Mouse (Mus musculus): ENCODE measurements at regions not wholly inside any gene's neighbourhood (a gene's known extent, or its start where the extent isn't known, plus 50 kb on each side); places are given as distances from the start of the nearest gene placed in this dataset.

- H3K4me2 ChIP-seq (replicated peaks; ENCODE audit: low read depth): no peak overlapping the region
- H3K27ac ChIP-seq (replicated peaks): no peak overlapping the region
- H3K9ac ChIP-seq (ENCODE audit: low read length): no peak overlapping the region
- no peaks in the 10 kb centered on the region for H3K27me3 ChIP-seq (ENCODE audit: control insufficient read depth, insufficient read depth, low read length)
- ATAC-seq (ENCODE audit: low FRiP score, low TSS enrichment) (no peak), DNase-seq (ENCODE audit: low spot score) (no peak)
- H3K36me3 ChIP-seq (ENCODE audit: control insufficient read depth, insufficient read depth, low read length): no peaks in the 10 kb centered on the region
- no peaks in the 10 kb centered on the region for H3K9me3 ChIP-seq (ENCODE audit: control insufficient read depth, low read length)
- no peak overlapping the region for H3K4me3 ChIP-seq (ENCODE audit: low read depth, low read length)
- TF ChIP-seq CTCF (IDR thresholded peaks at IDR 0.05; ENCODE audit: low read depth) (no peak), EP300 (optimal IDR thresholded peaks at IDR 0.05) (no peak)
- no peaks in the 10 kb centered on the region for H3K4me1 ChIP-seq (replicated peaks; ENCODE audit: control insufficient read depth, insufficient read depth)
These were observed 53.0 kb upstream of the Rfc3 start for GRCm38 (mm10) chr5:151704049-151704448.

Data from stomach, postnatal 0 days (tissue).